Mouse (Mus musculus) right cerebral cortex, postnatal 10 days (tissue): ENCODE measurements at regions not wholly inside any gene's neighbourhood (a gene's known extent, or its start where the extent isn't known, plus 50 kb on each side); places are given as distances from the start of the nearest gene placed in this dataset.
A peak's percentile ranks its signal among the peaks of the same experiment; 100 is the strongest.
"Not testable (repeated sequence)": the region's sequence is repeated elsewhere in the genome, so short reads cannot be mapped to it uniquely, and the experiment has no call there.

Experiments used
- DNase-seq, 2 experiments: peaks; one replicate each; pipeline ENCODE4 v3.0.0; 2021; ENCODE audit warnings: low spot score in 2 of 2

- no peak for DNase-seq
Observed at GRCm38 (mm10) chr10:6597256-6597655, 161.1 kb upstream of the Oprm1 start.

- not testable (repeated sequence) for DNase-seq
Observed at GRCm38 (mm10) chr10:6598586-6598985, 159.7 kb upstream of the Oprm1 start.

DNA sequence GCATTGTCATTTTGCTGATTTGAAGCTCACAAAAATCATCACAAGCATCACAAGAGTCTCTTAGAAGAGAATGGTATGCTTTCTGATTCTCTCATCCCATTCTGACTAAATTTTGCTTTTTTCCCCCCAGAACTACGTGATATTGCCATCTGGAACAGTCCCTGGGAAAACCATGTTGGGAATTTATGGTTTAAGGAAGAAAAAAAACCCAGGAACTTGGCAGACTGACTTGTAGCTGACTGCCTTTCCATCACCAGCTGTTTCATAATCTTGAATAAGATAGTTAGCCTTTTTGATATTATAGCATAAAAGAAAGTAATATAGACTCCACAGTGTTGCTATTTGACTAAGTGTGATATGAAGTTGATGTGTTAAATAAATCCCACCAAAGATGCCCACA is 110.7 kb upstream of the Oprm1 start:
- no peak for DNase-seq

DNA sequence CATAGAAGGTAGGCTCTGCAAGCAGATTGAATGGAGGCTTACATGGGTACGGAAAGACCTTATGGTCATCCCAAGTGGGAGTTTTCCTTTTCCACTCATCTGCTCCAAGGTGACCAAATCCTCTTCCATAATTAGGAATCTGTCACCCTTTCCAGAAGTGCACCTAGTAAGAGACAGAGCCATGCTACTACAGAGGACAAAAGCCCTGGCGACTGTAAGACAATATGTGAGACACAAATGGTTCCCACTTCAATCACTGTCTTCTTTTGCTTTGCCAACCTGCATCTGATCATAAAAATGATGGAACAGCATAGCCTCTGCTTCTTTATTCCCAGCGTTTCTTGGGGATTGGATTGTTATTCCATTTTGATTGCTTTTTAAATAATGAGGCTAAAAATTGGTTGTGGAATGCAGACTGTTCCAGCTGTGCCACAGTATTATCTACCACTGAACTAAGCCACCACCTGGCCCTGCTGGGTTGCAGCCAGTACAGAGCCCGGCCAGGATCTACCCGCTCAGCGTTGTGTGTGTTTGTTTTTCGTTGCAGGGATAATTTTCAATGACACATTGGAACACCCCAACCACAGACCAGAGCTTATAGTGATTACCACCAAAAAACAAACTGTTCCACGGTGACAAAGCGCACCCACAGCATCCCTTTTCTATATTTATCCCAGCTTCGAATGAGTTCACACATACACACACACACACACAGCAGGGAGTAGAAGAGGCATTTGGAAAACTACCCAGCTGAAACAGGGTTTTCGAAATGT is 72.8 kb upstream of the Oprm1 start:
- DNase-seq = peak; percentile 24 to 30

- DNase-seq = no peak
Observed at GRCm38 (mm10) chr10:6686081-6686474, 72.2 kb upstream of the Oprm1 start.
